ENCODE assay signal across 16 mouse cellular contexts in genomic region chr14:62417501-62417900, GRCm38 (mm10). TPM values are rescaled to one million over a fixed set of nuclear protein-coding genes. Genes with fewer than 3 reads are reported as not detected.
A peak's percentile ranks its signal among the peaks of the same experiment; 100 is the strongest.
DNase-seq lines count a peak whose midpoint lies in the region; ATAC-seq and TF ChIP-seq lines count a peak whose summit lies in the region.
"Had no signal": no experiment of that assay in that cellular context is flagged by ENCODE, and none has a peak within 500 bp of the region (broad histone marks: within the 10 kb centered on the region; RNA-seq: fewer than 3 reads in every experiment).

No protein-coding gene starts in this region.

- H3K9me3 ChIP-seq in heart, embryonic 13.5 days: no peaks in the 10 kb centered on the region
- H3K9me3 ChIP-seq in forebrain, postnatal 0 days (ENCODE audit: low read length): no peaks in the 10 kb centered on the region
- no peaks in the 10 kb centered on the region for H3K9me3 ChIP-seq in midbrain, postnatal 0 days (ENCODE audit: low read length)
- H3K9me3 ChIP-seq: embryonic facial prominence, embryonic 12.5 days; limb, embryonic 10.5 days; liver, embryonic 13.5 days; megakaryocyte, embryonic 14.5 days had no signal

- no peak for DNase-seq in heart, postnatal 10 days
- DNase-seq in left cerebral cortex, postnatal 14 days (ENCODE audit: low spot score in 2 of 2): peak; percentile 15 to 57
- no peak for DNase-seq in left cerebral cortex, postnatal 10 days (ENCODE audit: extremely low spot score in 1 of 2, low spot score in 2 of 2)
- DNase-seq in forebrain, postnatal 0 days: no peak
- no peak for DNase-seq in midbrain, postnatal 0 days (ENCODE audit: low spot score)
- no peak for DNase-seq in kidney, postnatal 36 days
- DNase-seq: liver, embryonic 13.5 days; right cerebral cortex, postnatal 14 days had no signal

- peaks cover 32% of the 10 kb centered on the region for H3K4me1 ChIP-seq in heart, embryonic 13.5 days
- H3K4me1 ChIP-seq in forebrain, postnatal 0 days (ENCODE audit: insufficient read depth): peaks cover 15% of the 10 kb centered on the region
- no peaks in the 10 kb centered on the region for H3K4me1 ChIP-seq in midbrain, postnatal 0 days (ENCODE audit: insufficient read depth, low read length)
- H3K4me1 ChIP-seq: embryonic facial prominence, embryonic 12.5 days; liver, embryonic 13.5 days; megakaryocyte, embryonic 14.5 days had no signal

- H3K4me2 ChIP-seq in heart, embryonic 13.5 days: no peak overlapping the region
- no peak overlapping the region for H3K4me2 ChIP-seq in forebrain, postnatal 0 days (ENCODE audit: low read depth)
- H3K4me2 ChIP-seq in midbrain, postnatal 0 days (ENCODE audit: low read depth, low read length, poor library complexity, severe bottlenecking): no peak overlapping the region
- H3K4me2 ChIP-seq: embryonic facial prominence, embryonic 12.5 days; liver, embryonic 13.5 days had no signal

- H3K9ac ChIP-seq in heart, embryonic 13.5 days: no peak overlapping the region
- H3K9ac ChIP-seq in forebrain, postnatal 0 days: no peak overlapping the region
- H3K9ac ChIP-seq in midbrain, postnatal 0 days (replicated peaks; ENCODE audit: low read length, poor library complexity, severe bottlenecking): no peak overlapping the region
- H3K9ac ChIP-seq: embryonic facial prominence, embryonic 12.5 days; liver, embryonic 13.5 days had no signal

- H3K4me3 ChIP-seq in heart, embryonic 13.5 days: no peak overlapping the region
- H3K4me3 ChIP-seq in forebrain, postnatal 0 days (ENCODE audit: low read depth, low read length): no peak overlapping the region
- H3K4me3 ChIP-seq in midbrain, postnatal 0 days (ENCODE audit: low read depth, low read length): no peak overlapping the region
- H3K4me3 ChIP-seq: embryonic facial prominence, embryonic 12.5 days; limb, embryonic 10.5 days; liver, embryonic 13.5 days; megakaryocyte, embryonic 14.5 days had no signal

- intact Hi-C loops in heart, postnatal 10 days (cut with DNase I): no loop called here
- intact Hi-C loops in left cerebral cortex, postnatal 14 days (cut with DNase I): no loop called here
- intact Hi-C loops in left cerebral cortex, postnatal 10 days (cut with DNase I): no loop called here

- peak overlapping the region; percentile 69 for H3K27ac ChIP-seq in heart, embryonic 13.5 days (replicated peaks)
- peak overlapping the region; percentile 37 for H3K27ac ChIP-seq in forebrain, postnatal 0 days (ENCODE audit: low read depth, low read length)
- 0 out of 2 replicates have a peak overlapping the region, but pooled peaks have one; percentile 32 for H3K27ac ChIP-seq in midbrain, postnatal 0 days (ENCODE audit: low read depth, low read length)
- H3K27ac ChIP-seq: embryonic facial prominence, embryonic 12.5 days; limb, embryonic 10.5 days; liver, embryonic 13.5 days had no signal

- H3K27me3 ChIP-seq in heart, embryonic 13.5 days (replicated peaks): no peaks in the 10 kb centered on the region
- H3K27me3 ChIP-seq in forebrain, postnatal 0 days (ENCODE audit: insufficient read depth, low read length): no peaks in the 10 kb centered on the region
- no peaks in the 10 kb centered on the region for H3K27me3 ChIP-seq in midbrain, postnatal 0 days (ENCODE audit: insufficient read depth, low read length)
- H3K27me3 ChIP-seq: embryonic facial prominence, embryonic 12.5 days; liver, embryonic 13.5 days had no signal

- ATAC-seq in heart, embryonic 13.5 days (ENCODE audit: extremely low read depth, insufficient number of reproducible peaks, low FRiP score, low TSS enrichment): no peak
- no peak for ATAC-seq in forebrain, postnatal 0 days
- ATAC-seq in midbrain, postnatal 0 days (ENCODE audit: low FRiP score): no peak
- ATAC-seq: intestine, postnatal 0 days had no signal

- TF ChIP-seq CTCF in forebrain, postnatal 0 days (IDR thresholded peaks at IDR 0.05; ENCODE audit: low read depth): no peak
- TF ChIP-seq CTCF in midbrain, postnatal 0 days (IDR thresholded peaks at IDR 0.05): no peak

- H3K36me3 ChIP-seq in heart, embryonic 13.5 days: no peaks in the 10 kb centered on the region
- H3K36me3 ChIP-seq in forebrain, postnatal 0 days (ENCODE audit: insufficient read depth): no peaks in the 10 kb centered on the region
- no peaks in the 10 kb centered on the region for H3K36me3 ChIP-seq in midbrain, postnatal 0 days (ENCODE audit: insufficient read depth, low read length)
- H3K36me3 ChIP-seq: embryonic facial prominence, embryonic 12.5 days; limb, embryonic 10.5 days; liver, embryonic 13.5 days had no signal

- WGBS in heart, embryonic 13.5 days: 73% methylated on average over 3 of the region's 3 CpGs
- 61% methylated on average over 3 of the region's 3 CpGs for WGBS in forebrain, postnatal 0 days
- WGBS in midbrain, postnatal 0 days: 88% methylated on average over 3 of the region's 3 CpGs

RNA-seq across cellular contexts. Expression of gene Gucy1b2, which starts 38.6 kb away (rescaled TPM):
- 0.05 and 0.12 TPM in 2 replicates for polyA plus RNA-seq in heart, embryonic 13.5 days (2015; fragmentation: Nextera tagmentation; extraction: Ambion mirVana)
- total RNA-seq in heart, postnatal 10 days (2021): not detected
- under 1 TPM; 0.18 to 0.27 TPM for total RNA-seq in left cerebral cortex, postnatal 14 days (2021)
- total RNA-seq in left cerebral cortex, postnatal 10 days (2021): under 1 TPM; 0.39 to 0.55 TPM
- 0.92 and 1.4 TPM in 2 replicates for total RNA-seq in forebrain, postnatal 0 days (2014; rRNA removed)
- 0.64 and 0.84 TPM in 2 replicates for polyA plus RNA-seq in forebrain, postnatal 0 days (2015; fragmentation: Nextera tagmentation; extraction: Ambion mirVana)
- 1.2 and 3.9 TPM in 2 replicates for total RNA-seq in midbrain, postnatal 0 days (2014; rRNA removed)
- polyA plus RNA-seq in midbrain, postnatal 0 days (2015; fragmentation: Nextera tagmentation; extraction: Ambion mirVana): 0.49 and 0.56 TPM in 2 replicates
- total RNA-seq: common myeloid progenitor, adult 5-6 weeks; ES-E14 had no signal
- polyA plus RNA-seq: liver, embryonic 13.5 days; urinary bladder, adult 2 months had no signal

Comparison
In these comparisons a context has a peak if more than half of its experiments do, and no peak if none do; other contexts are left out.
1. DNase-seq: peak in left cerebral cortex, postnatal 14 days (2 of 2); none in heart, postnatal 10 days (0 of 2), left cerebral cortex, postnatal 10 days (0 of 2), forebrain, postnatal 0 days (single experiment), midbrain, postnatal 0 days (single experiment) and kidney, postnatal 36 days (0 of 2).
2. Peak in every context shown above with its lines, with median percentiles within 50 percentile points of each other: H3K27ac ChIP-seq.